Mouse (Mus musculus) testis, adult 2 months (tissue): Measurements from ENCODE around the gene Cux2.

Source experiments
- CTCF ChIP-seq: fragments of 200-500 bp; IDR thresholded peaks from 2 replicates; pipeline ENCODE4 v1.5.1; 2012; ENCODE audit warnings: low read depth, mild to moderate bottlenecking, inconsistent platforms, low read length, moderate library complexity; ENCODE audit not compliant: control insufficient read depth, insufficient read depth, insufficient replicate concordance
- POLR2A ChIP-seq: fragments of 200-500 bp; IDR thresholded peaks from 2 replicates; pipeline ENCODE4 v1.6.1; 2012; ENCODE audit warnings: low read depth, mild to moderate bottlenecking, inconsistent platforms, low read length, moderate library complexity; ENCODE audit not compliant: control insufficient read depth

GRCm38 (mm10) chr5:121994808-121995207, 55.1 kb downstream of the Cux2 start:
- TF ChIP-seq CTCF (no peak), POLR2A (no peak)
